Mouse (Mus musculus) heart, adult 8-10 months (tissue): ENCODE measurements around the gene Rtkn. TPM values are rescaled to one million over a fixed set of nuclear protein-coding genes. Genes with fewer than 3 reads are reported as not detected.
A peak's percentile ranks its signal among the peaks of the same experiment; 100 is the strongest.

ENCODE experiments used
- DNase-seq: peaks from one replicate; pipeline ENCODE4 v3.0.0; 2022; ENCODE audit warnings: low spot score
- total RNA-seq, 4 experiments: library from RNA; stranded (reverse); gene quantifications; 2 replicates each; pipeline ENCODE4 v1.2.4; 2022

Rtkn gene
- total RNA-seq = 1 to 10 TPM; 4.8 to 5.4 (median 5.3) TPM

- no peak for DNase-seq
These were observed at the start of gene Rtkn for GRCm38 (mm10) chr6:83134951-83135513. Gene Rtkn, plus strand, starts transcription at chr6:83135463.

DNA sequence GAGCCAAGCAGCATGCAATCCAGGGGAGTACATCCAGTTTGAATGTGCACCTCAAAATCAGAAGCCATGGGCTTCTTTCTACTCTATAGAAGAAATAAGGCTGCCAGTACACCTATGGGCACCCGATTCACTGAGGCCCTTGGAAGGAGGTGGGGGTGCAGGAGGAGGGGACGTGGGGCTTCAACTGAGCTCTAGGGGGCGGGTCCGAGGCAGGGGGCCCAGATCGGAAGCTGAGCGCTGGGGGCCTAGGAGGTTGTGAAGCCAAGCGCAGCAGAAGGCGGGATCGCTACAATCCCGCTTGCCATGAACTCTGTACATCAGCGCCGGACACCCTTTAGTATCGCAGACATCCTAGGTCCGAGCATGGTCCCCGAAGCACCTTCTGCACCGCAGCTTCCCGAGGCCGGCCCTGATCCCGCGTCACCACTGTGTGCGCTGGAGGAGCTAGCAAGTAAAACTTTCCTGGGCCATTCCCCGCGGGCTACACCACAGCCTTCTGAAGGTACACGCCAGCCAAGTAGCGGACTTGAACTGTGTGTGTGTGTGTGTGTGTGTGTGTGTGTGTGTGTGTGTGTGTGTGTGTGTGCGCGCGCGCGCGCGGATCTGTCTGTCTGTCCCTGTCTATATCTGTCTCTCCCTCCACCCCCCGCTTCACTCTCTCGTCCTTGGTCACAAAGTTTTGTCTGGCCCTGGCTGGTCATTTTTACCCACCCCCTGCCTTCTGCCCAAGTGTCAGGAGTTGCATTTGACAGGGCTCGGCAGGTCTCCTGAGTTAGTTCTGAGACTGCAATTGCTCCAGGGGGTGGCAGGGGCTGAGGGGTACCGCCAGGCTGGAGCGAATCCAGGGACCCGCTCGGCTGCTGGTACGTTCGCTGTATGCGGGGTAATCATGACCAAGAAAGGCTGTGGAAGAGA is 48.9 kb upstream of the Rtkn start, which contains the start of gene Lbx2:
Gene Lbx2 (plus strand): TSS at position 247 of the 915 bp plus-strand sequence.
- DNase-seq = no peak

- peak; percentile 41 for DNase-seq
These were observed 47.9 kb upstream of the Rtkn start for GRCm38 (mm10) chr6:83087205-83087925.

GRCm38 (mm10) chr6:83087926-83088260 is 47.4 kb upstream of the Rtkn start:
- no peak for DNase-seq

DNA sequence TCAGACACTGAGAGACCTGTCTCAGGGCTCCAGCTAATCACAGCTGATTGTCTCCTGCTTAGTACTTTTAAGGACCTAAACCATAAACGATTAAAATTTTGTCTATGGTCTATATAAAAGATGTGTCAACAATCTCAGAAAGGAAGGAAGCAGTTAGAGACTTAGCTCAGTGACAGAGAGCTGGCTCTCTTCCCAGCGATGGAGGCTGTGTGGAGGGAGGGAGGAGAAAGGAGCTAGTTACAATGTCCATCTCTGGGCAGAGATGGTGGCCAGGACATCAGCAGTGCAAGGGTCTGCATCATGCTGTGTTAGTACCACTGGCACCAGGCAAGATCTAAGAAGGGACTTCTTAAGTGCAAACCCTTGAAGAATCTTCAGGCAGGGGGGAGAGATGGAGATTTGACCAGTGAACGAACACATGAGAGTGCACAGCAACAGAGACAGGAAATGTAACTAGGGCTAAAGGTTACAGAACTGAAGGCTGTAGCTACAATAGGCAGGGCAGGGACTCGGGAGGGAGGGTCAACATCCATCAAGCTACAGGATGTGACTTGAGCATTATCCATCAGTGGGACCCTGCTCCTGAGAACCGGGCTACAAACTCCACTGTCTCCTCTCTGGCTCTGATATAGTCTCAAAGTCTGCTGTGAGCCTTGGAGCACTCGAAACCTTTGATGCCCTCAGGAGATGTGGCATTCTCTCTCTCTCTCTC is 42.7 kb upstream of the Rtkn start:
- DNase-seq = no peak

- DNase-seq = no peak
These were observed 39.3 kb upstream of the Rtkn start for GRCm38 (mm10) chr6:83095968-83096367.

GRCm38 (mm10) chr6:83098411-83098810 is 36.9 kb upstream of the Rtkn start:
- no peak for DNase-seq

DNA sequence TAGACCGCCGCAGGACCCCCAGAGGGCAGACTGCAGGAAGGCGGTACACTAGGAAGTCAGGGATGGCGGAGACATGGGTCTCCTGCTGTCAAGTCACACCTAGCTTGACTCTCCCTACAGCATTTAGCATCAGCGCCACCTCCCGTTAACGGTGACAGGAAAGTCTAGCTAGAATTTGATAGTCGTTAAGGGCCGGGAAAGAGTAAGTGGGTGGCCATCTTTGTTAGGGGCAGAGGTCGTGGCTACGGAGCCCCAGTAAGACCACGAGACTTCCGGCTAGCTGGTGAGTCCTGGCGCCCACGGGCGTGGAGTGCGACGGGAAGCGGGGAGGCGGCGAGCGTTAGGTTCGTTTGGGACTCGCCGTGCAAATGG is 34.0 kb upstream of the Rtkn start, which contains the start of the genes Ccdc142 and Gm42688:
Gene Ccdc142 (plus strand): TSS at position 286 of the 372 bp plus-strand sequence.
Gene Gm42688 (plus strand): TSS at position 302 of the 372 bp plus-strand sequence.
- DNase-seq = peak; percentile 92

DNA sequence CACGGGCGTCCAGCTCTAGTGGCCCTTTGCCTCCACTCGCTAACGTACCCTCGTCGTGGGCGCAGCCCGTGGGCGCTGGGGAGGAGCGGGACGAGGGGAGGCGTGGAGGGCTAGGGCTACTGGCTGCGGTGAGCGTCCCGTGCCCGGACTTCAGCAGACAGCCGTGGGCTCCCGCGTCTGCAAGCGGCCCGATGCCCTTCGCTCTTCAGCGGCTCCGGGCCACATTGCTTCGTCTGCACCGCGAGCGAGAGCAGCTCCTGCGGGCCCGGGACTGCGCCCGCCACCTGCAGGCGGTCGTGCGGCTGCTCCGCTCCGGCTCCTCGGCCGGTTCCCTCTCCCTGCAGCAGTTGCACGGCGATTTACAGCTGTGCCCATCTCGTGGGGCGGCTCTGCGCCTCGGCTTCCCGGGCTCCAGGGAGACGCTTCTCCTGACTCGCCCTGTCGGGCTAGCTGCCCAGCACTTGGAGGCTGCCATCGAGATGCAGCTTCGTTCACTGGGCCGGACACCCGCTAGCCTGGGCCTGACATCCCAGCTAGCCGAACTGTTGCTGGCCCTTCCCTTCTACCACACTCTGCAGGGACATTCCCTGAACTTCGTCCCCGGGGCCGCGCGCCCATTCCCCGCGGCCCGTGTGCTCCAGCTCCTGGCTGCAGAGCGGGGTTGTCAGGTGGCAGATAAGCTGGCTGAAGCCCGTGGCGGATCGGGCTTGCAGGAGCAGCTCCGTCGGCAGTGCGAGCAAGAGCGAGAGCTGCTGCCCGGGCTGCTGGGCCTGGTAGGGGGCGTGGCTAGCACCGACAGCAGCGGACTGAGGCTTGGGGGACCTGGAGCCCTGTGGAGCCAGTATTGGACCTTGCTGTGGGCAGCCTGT is 33.3 kb upstream of the Rtkn start:
- peak; percentile 37 for DNase-seq

DNA sequence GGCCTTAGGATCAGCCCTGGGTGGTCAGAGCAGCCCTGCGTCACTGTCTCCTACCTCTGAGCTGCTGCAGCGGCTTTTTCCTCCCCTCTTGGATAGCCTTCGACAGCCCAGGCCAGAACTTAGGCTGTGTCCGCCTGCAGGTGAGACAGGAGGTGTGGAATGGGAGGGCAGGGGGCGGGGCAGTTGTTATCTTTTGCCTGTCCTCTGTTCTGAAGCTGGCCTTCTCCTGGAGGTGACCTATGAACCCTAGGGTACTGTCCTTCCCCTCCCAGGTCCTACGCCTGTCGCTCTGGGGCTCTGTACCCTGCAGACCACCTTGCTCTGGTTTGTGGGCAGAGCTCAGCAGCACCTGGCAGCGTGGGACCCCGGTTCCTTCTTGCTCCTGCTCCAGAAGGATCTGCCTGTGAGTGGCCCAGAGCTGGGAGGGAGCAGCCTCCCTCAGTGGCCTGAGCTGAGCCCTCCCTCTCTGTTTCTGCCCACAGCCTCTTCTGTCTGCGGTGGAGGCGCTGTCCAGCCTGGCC is 32.1 kb upstream of the Rtkn start:
- no peak for DNase-seq

DNA sequence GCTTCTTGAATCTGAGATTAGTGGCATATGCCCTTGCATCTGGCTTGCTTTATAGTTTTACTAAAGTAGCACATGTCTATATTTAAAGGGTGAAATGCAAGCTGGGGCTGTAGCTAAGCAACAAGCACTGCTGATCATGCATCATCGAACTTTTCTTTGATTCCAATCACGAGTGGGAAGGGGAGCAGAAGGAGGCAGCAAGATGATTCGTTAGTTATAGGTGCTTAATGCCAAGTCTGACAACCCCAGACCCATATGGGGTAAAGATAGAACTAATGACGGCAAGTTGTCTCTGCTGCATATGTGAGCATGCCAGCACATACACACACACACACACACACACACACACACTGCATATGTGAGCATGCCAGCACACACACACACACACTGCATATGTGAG is 31.1 kb upstream of the Rtkn start:
- DNase-seq = no peak

DNA sequence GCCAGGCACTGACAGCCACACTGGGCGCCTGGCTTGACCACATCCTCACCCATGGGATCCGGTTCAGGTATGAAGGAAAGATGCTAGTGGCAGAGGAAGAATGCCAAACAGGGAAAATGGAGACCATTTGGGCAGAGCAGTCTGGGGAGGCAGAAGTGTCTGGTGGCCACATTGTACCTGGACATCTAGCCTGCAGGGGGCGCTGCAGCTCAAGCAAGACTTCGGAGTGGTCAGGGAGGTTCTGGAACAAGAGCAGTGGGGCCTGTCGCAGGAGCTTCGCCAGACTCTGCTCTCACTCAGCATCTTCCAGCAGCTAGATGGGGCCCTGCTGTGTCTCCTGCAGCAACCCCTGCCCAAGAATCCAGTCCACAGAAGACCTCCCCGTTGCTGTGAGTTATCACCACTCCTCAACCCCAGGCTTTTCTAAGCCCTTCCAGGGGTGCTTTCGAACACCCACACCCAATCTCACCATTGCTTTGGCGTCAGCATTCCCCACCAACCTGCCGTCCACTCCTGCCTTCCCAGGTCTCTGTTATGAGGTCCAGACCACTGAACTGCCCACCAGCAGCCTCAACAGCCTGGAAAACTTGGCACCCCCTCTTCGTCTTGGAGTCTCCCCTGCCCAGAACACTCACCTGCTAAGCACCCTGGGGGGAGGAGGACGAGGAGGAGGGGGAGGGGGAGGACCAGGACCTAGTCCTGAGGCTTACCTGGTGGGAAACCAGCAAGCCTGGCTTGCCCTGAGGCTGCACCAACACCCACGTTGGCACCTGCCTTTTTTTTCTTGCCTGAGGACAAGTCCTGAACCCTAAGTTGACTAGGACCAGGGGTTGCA is 27.5 kb upstream of the Rtkn start:
- peak; percentile 53 for DNase-seq

- DNase-seq = peak; percentile 78
These were observed 26.2 kb upstream of the Rtkn start, which contains the start of gene Mrpl53 for GRCm38 (mm10) chr6:83108762-83109668. Gene Mrpl53, plus strand, starts transcription at chr6:83109040.

DNA sequence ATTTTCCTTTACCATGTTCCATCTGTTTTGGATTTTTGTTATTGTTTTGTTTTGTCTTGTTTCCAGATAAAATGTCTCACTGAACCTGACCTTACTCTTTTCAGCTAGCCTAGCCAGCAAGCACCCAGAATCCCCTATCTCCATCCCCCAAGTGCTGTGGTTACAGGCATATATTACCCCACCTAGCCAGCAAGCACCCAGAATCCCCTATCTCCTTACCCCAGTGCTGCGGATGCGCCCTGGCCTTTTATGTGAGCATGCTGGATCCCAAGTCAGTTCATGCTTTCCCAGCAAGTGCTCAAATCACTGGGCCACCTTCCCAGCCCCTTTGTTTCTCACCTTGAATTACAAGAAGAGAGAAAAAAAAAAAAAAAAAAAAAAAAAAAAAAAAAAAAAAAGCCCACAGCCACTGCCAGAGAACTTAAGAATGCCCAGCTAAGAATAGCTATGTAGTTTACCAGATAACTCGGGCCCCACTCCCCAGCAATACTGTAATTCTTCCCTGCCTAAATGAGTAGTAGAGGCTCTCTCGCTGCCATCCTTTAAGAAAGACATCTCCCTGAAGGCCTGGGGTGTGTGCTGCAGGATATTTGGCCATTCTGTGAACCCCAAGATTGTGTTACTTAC is 23.6 kb upstream of the Rtkn start:
- no peak for DNase-seq

GRCm38 (mm10) chr6:83115011-83115671 is 20.1 kb upstream of the Rtkn start, which contains the start of gene Mogs:
Gene Mogs, plus strand, starts transcription at chr6:83115496.
- DNase-seq = peak; percentile 95

DNA sequence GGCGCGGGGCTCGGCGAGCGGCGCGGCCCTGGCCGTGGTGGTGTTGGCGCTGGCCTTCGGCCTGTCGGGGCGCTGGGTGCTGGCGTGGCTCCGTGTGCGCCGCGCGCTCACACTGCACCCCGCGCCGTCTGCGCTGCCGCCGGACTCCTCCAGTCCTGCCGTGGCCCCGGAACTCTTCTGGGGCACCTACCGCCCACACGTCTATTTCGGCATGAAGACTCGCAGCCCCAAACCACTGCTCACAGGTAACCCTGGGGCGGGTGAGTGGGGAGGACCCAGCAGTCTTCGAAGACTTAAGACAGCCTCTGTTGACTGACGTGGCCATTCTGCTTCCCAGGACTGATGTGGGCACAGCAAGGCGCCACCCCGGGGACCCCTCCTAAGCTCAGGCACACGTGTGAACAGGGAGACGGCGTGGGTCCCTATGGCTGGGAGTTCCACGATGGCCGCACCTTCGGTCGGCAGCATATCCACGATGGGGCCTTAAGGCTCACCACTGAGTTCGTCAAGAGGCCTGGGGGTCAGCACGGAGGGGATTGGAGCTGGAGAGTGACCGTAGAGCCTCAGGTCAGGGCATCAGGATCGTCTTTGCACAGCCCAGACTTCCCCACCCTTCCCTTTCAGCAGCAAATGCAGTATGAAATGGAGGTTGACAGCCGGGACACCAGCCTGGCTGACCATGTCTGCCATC is 19.4 kb upstream of the Rtkn start:
- no peak for DNase-seq
